In the genomic region with DNA sequence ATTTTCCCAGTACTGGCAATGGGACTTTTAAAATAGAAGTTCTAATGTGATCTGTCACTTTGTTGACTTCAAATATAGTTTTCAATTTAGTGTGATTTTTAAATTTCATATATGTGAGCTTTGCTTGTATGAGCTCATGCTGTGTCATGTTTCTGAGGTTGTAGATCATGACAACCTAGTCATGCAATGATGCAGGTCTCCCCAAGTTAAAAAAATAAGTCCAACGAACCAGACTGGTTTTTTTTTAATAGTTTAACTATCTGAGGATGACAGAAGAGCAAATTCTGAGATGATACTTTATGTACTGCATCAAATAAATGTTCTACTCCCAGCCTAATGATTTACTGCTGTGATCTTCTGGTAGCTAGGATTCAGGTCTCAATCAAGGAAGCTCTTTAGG, we compare ENCODE assay signal across 23 mouse cellular contexts. TPM values are rescaled to one million over a fixed set of nuclear protein-coding genes. Genes with fewer than 3 reads are reported as not detected.
DNase-seq lines count a peak whose midpoint lies in the region; ATAC-seq lines count a peak whose summit lies in the region.
"Had no signal": no experiment of that assay in that cellular context is flagged by ENCODE, and none has a peak within 500 bp of the region (broad histone marks: within the 10 kb centered on the region; RNA-seq: fewer than 3 reads in every experiment).

No protein-coding gene starts in this region.

- H3K36me3 ChIP-seq in hindbrain, embryonic 12.5 days, result no peaks in the 10 kb centered on the region
- no peaks in the 10 kb centered on the region for H3K36me3 ChIP-seq in hindbrain, embryonic 10.5 days
- no peaks in the 10 kb centered on the region for H3K36me3 ChIP-seq in liver, embryonic 13.5 days
- no peaks in the 10 kb centered on the region for H3K36me3 ChIP-seq in neural tube, embryonic 13.5 days
- no peaks in the 10 kb centered on the region for H3K36me3 ChIP-seq in liver, embryonic 16.5 days (ENCODE audit: control insufficient read depth, insufficient read depth)
- H3K36me3 ChIP-seq: embryonic facial prominence, embryonic 10.5 days; embryonic facial prominence, embryonic 13.5 days; forebrain, embryonic 10.5 days; hindbrain, embryonic 15.5 days had no signal

- DNase-seq in hindbrain, embryonic 10.5 days (ENCODE audit: low spot score), result no peak
- DNase-seq in liver, embryonic 13.5 days, result no peak
- no peak for DNase-seq in liver
- no peak for DNase-seq in neural tube, embryonic 10.5 days (ENCODE audit: extremely low spot score, low spot score)
- no peak for DNase-seq in ovary, postnatal 36 days (ENCODE audit: low spot score)
- DNase-seq: adrenal gland, adult 8-10 months; adrenal gland, postnatal 25 days; cerebellum, adult 11-12 months; cerebellum, adult 8-10 months; cerebellum, postnatal 36 days; embryo, embryonic 11 days; gastrocnemius, postnatal 10 days; heart, adult 11 months had no signal

- peaks cover 9% of the 10 kb centered on the region; the same call in 1 of the 2 replicates for H3K4me1 ChIP-seq in hindbrain, embryonic 12.5 days
- H3K4me1 ChIP-seq in hindbrain, embryonic 10.5 days (replicated peaks), result peaks cover 9% of the 10 kb centered on the region
- peaks cover 51% of the 10 kb centered on the region for H3K4me1 ChIP-seq in liver, embryonic 13.5 days (replicated peaks)
- peaks cover 16% of the 10 kb centered on the region for H3K4me1 ChIP-seq in neural tube, embryonic 13.5 days (replicated peaks)
- H3K4me1 ChIP-seq in liver, embryonic 16.5 days (ENCODE audit: control insufficient read depth, low read depth, low read length), result peaks cover 14% of the 10 kb centered on the region

- H3K9me3 ChIP-seq in hindbrain, embryonic 12.5 days (replicated peaks), result no peaks in the 10 kb centered on the region
- no peaks in the 10 kb centered on the region for H3K9me3 ChIP-seq in hindbrain, embryonic 10.5 days
- H3K9me3 ChIP-seq in liver, embryonic 13.5 days (replicated peaks), result no peaks in the 10 kb centered on the region
- H3K9me3 ChIP-seq in neural tube, embryonic 13.5 days, result no peaks in the 10 kb centered on the region
- no peaks in the 10 kb centered on the region for H3K9me3 ChIP-seq in liver, embryonic 16.5 days (replicated peaks; ENCODE audit: control insufficient read depth, low read length)
- H3K9me3 ChIP-seq: embryonic facial prominence, embryonic 10.5 days; embryonic facial prominence, embryonic 13.5 days; forebrain, embryonic 10.5 days; forebrain, embryonic 13.5 days; hindbrain, embryonic 15.5 days had no signal

- peak overlapping the region; percentile 23; the same call in 1 of the 2 replicates for H3K27ac ChIP-seq in hindbrain, embryonic 12.5 days
- H3K27ac ChIP-seq in hindbrain, embryonic 10.5 days, result no peak overlapping the region
- H3K27ac ChIP-seq in liver, embryonic 13.5 days, result peak overlapping the region; percentile 78
- H3K27ac ChIP-seq in neural tube, embryonic 13.5 days (replicated peaks), result peak overlapping the region; percentile 69
- no peak overlapping the region for H3K27ac ChIP-seq in liver, embryonic 16.5 days (ENCODE audit: low read length)
- H3K27ac ChIP-seq: embryonic facial prominence, embryonic 10.5 days; forebrain, embryonic 10.5 days; hindbrain, embryonic 15.5 days had no signal

- no peak overlapping the region for H3K4me3 ChIP-seq in hindbrain, embryonic 12.5 days
- no peak overlapping the region for H3K4me3 ChIP-seq in hindbrain, embryonic 10.5 days
- no peak overlapping the region for H3K4me3 ChIP-seq in liver, embryonic 13.5 days (replicated peaks)
- no peak overlapping the region for H3K4me3 ChIP-seq in neural tube, embryonic 13.5 days
- H3K4me3 ChIP-seq in liver, embryonic 16.5 days (ENCODE audit: low read depth, low read length), result no peak overlapping the region
- H3K4me3 ChIP-seq: embryonic facial prominence, embryonic 10.5 days; embryonic facial prominence, embryonic 13.5 days; forebrain, embryonic 10.5 days; forebrain, embryonic 13.5 days; hindbrain, embryonic 15.5 days had no signal

- H3K27me3 ChIP-seq in hindbrain, embryonic 12.5 days, result no peaks in the 10 kb centered on the region
- no peaks in the 10 kb centered on the region for H3K27me3 ChIP-seq in hindbrain, embryonic 10.5 days (ENCODE audit: insufficient read depth, poor library complexity, severe bottlenecking)
- H3K27me3 ChIP-seq in liver, embryonic 13.5 days, result no peaks in the 10 kb centered on the region
- H3K27me3 ChIP-seq in neural tube, embryonic 13.5 days, result no peaks in the 10 kb centered on the region
- H3K27me3 ChIP-seq in liver, embryonic 16.5 days (ENCODE audit: control insufficient read depth, insufficient read depth, low read depth, low read length), result no peaks in the 10 kb centered on the region
- H3K27me3 ChIP-seq: embryonic facial prominence, embryonic 13.5 days; forebrain, embryonic 13.5 days; hindbrain, embryonic 15.5 days had no signal

- H3K9ac ChIP-seq in hindbrain, embryonic 12.5 days, result no peak overlapping the region
- peak overlapping the region; percentile 31; the same call in 1 of the 2 replicates for H3K9ac ChIP-seq in liver, embryonic 13.5 days
- no peak overlapping the region for H3K9ac ChIP-seq in neural tube, embryonic 13.5 days
- no peak overlapping the region for H3K9ac ChIP-seq in liver, embryonic 16.5 days (ENCODE audit: low read depth, low read length)
- H3K9ac ChIP-seq: embryonic facial prominence, embryonic 13.5 days; forebrain, embryonic 13.5 days; hindbrain, embryonic 15.5 days had no signal

- H3K4me2 ChIP-seq in hindbrain, embryonic 12.5 days (replicated peaks), result no peak overlapping the region
- H3K4me2 ChIP-seq in liver, embryonic 13.5 days, result no peak overlapping the region
- no peak overlapping the region for H3K4me2 ChIP-seq in neural tube, embryonic 13.5 days
- H3K4me2 ChIP-seq in liver, embryonic 16.5 days (ENCODE audit: low read depth, low read length), result no peak overlapping the region
- H3K4me2 ChIP-seq: embryonic facial prominence, embryonic 13.5 days; forebrain, embryonic 13.5 days; heart, embryonic 11.5 days; hindbrain, embryonic 15.5 days had no signal

- WGBS in hindbrain, embryonic 12.5 days, result 83% methylated on average over 1 of the region's 1 CpGs
- 74% methylated on average over 1 of the region's 1 CpGs for WGBS in hindbrain, embryonic 10.5 days
- 51% methylated on average over 1 of the region's 1 CpGs for WGBS in liver, embryonic 13.5 days (ENCODE audit: insufficient replicate concordance)
- 71% methylated on average over 1 of the region's 1 CpGs for WGBS in neural tube, embryonic 13.5 days
- WGBS in liver, embryonic 16.5 days (ENCODE audit: insufficient replicate concordance), result 35% methylated on average over 1 of the region's 1 CpGs

- no peak for ATAC-seq in hindbrain, embryonic 12.5 days (ENCODE audit: low FRiP score)
- no peak for ATAC-seq in liver, embryonic 13.5 days (ENCODE audit: low read depth)
- ATAC-seq in neural tube, embryonic 13.5 days (ENCODE audit: low read depth), result no peak
- peak; percentile 15; the same call in 1 of the 2 replicates for ATAC-seq in liver, embryonic 16.5 days (ENCODE audit: low read depth)
- ATAC-seq: activated CD4-positive, CD25-positive, alpha-beta regulatory T cell, adult 4 months had no signal

RNA-seq across cellular contexts. Expression of a gene that starts 12.8 kb away (rescaled TPM):
- polyA plus RNA-seq in hindbrain, embryonic 12.5 days (2016; fragmentation: Nextera tagmentation; extraction: Ambion mirVana), result 25.0 and 30.3 TPM in 2 replicates
- 21.9 and 25.7 TPM in 2 replicates for polyA plus RNA-seq in hindbrain, embryonic 10.5 days (2016; fragmentation: Nextera tagmentation; extraction: Ambion mirVana)
- 91.1 and 99.5 TPM in 2 replicates for polyA plus RNA-seq in liver, embryonic 13.5 days (2015; fragmentation: Nextera tagmentation; extraction: Ambion mirVana)
- 28.3 and 29.8 TPM in 2 replicates for polyA plus RNA-seq in neural tube, embryonic 13.5 days (2015; fragmentation: Nextera tagmentation; extraction: Ambion mirVana)
- polyA plus RNA-seq in liver, embryonic 16.5 days (2015; fragmentation: Nextera tagmentation; extraction: Ambion mirVana), result 54.4 and 56.6 TPM in 2 replicates

Comparison
In these comparisons a context has a peak if more than half of its experiments do, and no peak if none do; other contexts are left out.
1. H3K27ac ChIP-seq: peak in hindbrain, embryonic 12.5 days (single experiment), liver, embryonic 13.5 days (single experiment) and neural tube, embryonic 13.5 days (single experiment); none in hindbrain, embryonic 10.5 days (single experiment) and liver, embryonic 16.5 days (single experiment).